Mouse (Mus musculus): ENCODE measurements around the gene Gm49776. TPM values are rescaled to one million over a fixed set of nuclear protein-coding genes. Genes with fewer than 3 reads are reported as not detected.
A peak's percentile ranks its signal among the peaks of the same experiment; 100 is the strongest.

Gm49776 gene
- polyA plus RNA-seq, 1 experiment: not detected

GRCm38 (mm10) chr16:18235389-18236065 is 22.6 kb downstream of the Gm49776 start:
- no peaks in the 10 kb centered on the region for H3K9me3 ChIP-seq (ENCODE audit: control insufficient read depth, low read length)
- peaks cover 44% of the 10 kb centered on the region for H3K36me3 ChIP-seq (ENCODE audit: control insufficient read depth)
- peaks cover 35% of the 10 kb centered on the region for H3K4me1 ChIP-seq (ENCODE audit: control insufficient read depth)
- TF ChIP-seq TAL1 (IDR thresholded peaks at IDR 0.05; ENCODE audit: low read length) (no peak), GATA1 (IDR thresholded peaks at IDR 0.05; ENCODE audit: low read length) (no peak)
- peaks cover 38% of the 10 kb centered on the region for H3K27me3 ChIP-seq (ENCODE audit: control insufficient read depth)
- peak overlapping the region; percentile 59 for H3K4me3 ChIP-seq (replicated peaks)

- Histone ChIP-seq H3K27me3 (ENCODE audit: control insufficient read depth) (peaks cover 38% of the 10 kb centered on the region), H3K9me3 (ENCODE audit: control insufficient read depth, low read length) (no peaks in the 10 kb centered on the region), H3K36me3 (ENCODE audit: control insufficient read depth) (peaks cover 37% of the 10 kb centered on the region), H3K4me1 (ENCODE audit: control insufficient read depth) (peaks cover 35% of the 10 kb centered on the region), H3K4me3 (replicated peaks) (peak within 1 kb of the TSS; percentile 59)
- TF ChIP-seq TAL1 (IDR thresholded peaks at IDR 0.05; ENCODE audit: low read length): no peak
- no peak for TF ChIP-seq GATA1 (IDR thresholded peaks at IDR 0.05; ENCODE audit: low read length)
These were observed 23.3 kb downstream of the Gm49776 start, which contains the start of gene Zdhhc8 for GRCm38 (mm10) chr16:18234671-18235388. Gene Zdhhc8 (minus strand): TSS chr16:18235136.

GRCm38 (mm10) chr16:18233919-18234670 is 24.0 kb downstream of the Gm49776 start:
- TF ChIP-seq GATA1 (IDR thresholded peaks at IDR 0.05; ENCODE audit: low read length): no peak
- TF ChIP-seq TAL1 (IDR thresholded peaks at IDR 0.05; ENCODE audit: low read length): no peak
- Histone ChIP-seq H3K4me1 (ENCODE audit: control insufficient read depth) (peaks cover 35% of the 10 kb centered on the region), H3K36me3 (ENCODE audit: control insufficient read depth) (peaks cover 29% of the 10 kb centered on the region), H3K4me3 (replicated peaks) (peak overlapping the region; percentile 59), H3K9me3 (ENCODE audit: control insufficient read depth, low read length) (no peaks in the 10 kb centered on the region), H3K27me3 (ENCODE audit: control insufficient read depth) (peaks cover 38% of the 10 kb centered on the region)

GRCm38 (mm10) chr16:18233451-18233850 is 24.7 kb downstream of the Gm49776 start:
- TF ChIP-seq TAL1 (IDR thresholded peaks at IDR 0.05; ENCODE audit: low read length) (no peak), GATA1 (IDR thresholded peaks at IDR 0.05; ENCODE audit: low read length) (no peak)
- peaks cover 38% of the 10 kb centered on the region for H3K27me3 ChIP-seq (ENCODE audit: control insufficient read depth)
- H3K4me3 ChIP-seq (replicated peaks): no peak overlapping the region
- peaks cover 23% of the 10 kb centered on the region for H3K36me3 ChIP-seq (ENCODE audit: control insufficient read depth)
- H3K4me1 ChIP-seq (ENCODE audit: control insufficient read depth): peaks cover 35% of the 10 kb centered on the region
- H3K9me3 ChIP-seq (ENCODE audit: control insufficient read depth, low read length): no peaks in the 10 kb centered on the region

GRCm38 (mm10) chr16:18231451-18231850 is 26.7 kb downstream of the Gm49776 start:
- TF ChIP-seq GATA1 (IDR thresholded peaks at IDR 0.05; ENCODE audit: low read length): no peak
- peaks cover 35% of the 10 kb centered on the region for H3K27me3 ChIP-seq (ENCODE audit: control insufficient read depth)

GRCm38 (mm10) chr16:18231047-18231446 is 27.1 kb downstream of the Gm49776 start:
- Histone ChIP-seq H3K27me3 (ENCODE audit: control insufficient read depth) (peaks cover 31% of the 10 kb centered on the region), H3K4me3 (replicated peaks) (no peak overlapping the region), H3K4me1 (ENCODE audit: control insufficient read depth) (peaks cover 19% of the 10 kb centered on the region), H3K36me3 (ENCODE audit: control insufficient read depth) (peaks cover 9% of the 10 kb centered on the region), H3K9me3 (ENCODE audit: control insufficient read depth, low read length) (no peaks in the 10 kb centered on the region)
- no peak for TF ChIP-seq GATA1 (IDR thresholded peaks at IDR 0.05; ENCODE audit: low read length)
- TF ChIP-seq TAL1 (IDR thresholded peaks at IDR 0.05; ENCODE audit: low read length): no peak

More at GRCm38 (mm10) chr16:18231451-18231850, 26.7 kb downstream of the Gm49776 start:
- peaks cover 10% of the 10 kb centered on the region for H3K36me3 ChIP-seq (ENCODE audit: control insufficient read depth)
- H3K4me1 ChIP-seq (ENCODE audit: control insufficient read depth): peaks cover 23% of the 10 kb centered on the region
- H3K4me3 ChIP-seq (replicated peaks): no peak overlapping the region
- H3K9me3 ChIP-seq (ENCODE audit: control insufficient read depth, low read length): no peaks in the 10 kb centered on the region

GRCm38 (mm10) chr16:18230617-18231016 is 27.5 kb downstream of the Gm49776 start:
- Histone ChIP-seq H3K27me3 (ENCODE audit: control insufficient read depth) (peaks cover 27% of the 10 kb centered on the region), H3K4me3 (replicated peaks) (no peak overlapping the region), H3K4me1 (ENCODE audit: control insufficient read depth) (peaks cover 14% of the 10 kb centered on the region), H3K36me3 (ENCODE audit: control insufficient read depth) (peaks cover 10% of the 10 kb centered on the region; the same call in 1 of the 2 replicates), H3K9me3 (ENCODE audit: control insufficient read depth, low read length) (no peaks in the 10 kb centered on the region)
- TF ChIP-seq GATA1 (IDR thresholded peaks at IDR 0.05; ENCODE audit: low read length) (no peak), TAL1 (IDR thresholded peaks at IDR 0.05; ENCODE audit: low read length) (no peak)

GRCm38 (mm10) chr16:18229622-18230021 is 28.5 kb downstream of the Gm49776 start:
- Histone ChIP-seq H3K36me3 (ENCODE audit: control insufficient read depth) (peaks cover 12% of the 10 kb centered on the region; the same call in 1 of the 2 replicates), H3K4me1 (ENCODE audit: control insufficient read depth) (peaks cover 6% of the 10 kb centered on the region), H3K27me3 (ENCODE audit: control insufficient read depth) (peaks cover 17% of the 10 kb centered on the region), H3K4me3 (replicated peaks) (no peak overlapping the region), H3K9me3 (ENCODE audit: control insufficient read depth, low read length) (no peaks in the 10 kb centered on the region)
- TF ChIP-seq GATA1 (IDR thresholded peaks at IDR 0.05; ENCODE audit: low read length) (no peak), TAL1 (IDR thresholded peaks at IDR 0.05; ENCODE audit: low read length) (no peak)

GRCm38 (mm10) chr16:18228856-18229255 is 29.3 kb downstream of the Gm49776 start:
- TF ChIP-seq GATA1 (IDR thresholded peaks at IDR 0.05; ENCODE audit: low read length): no peak
- TF ChIP-seq TAL1 (IDR thresholded peaks at IDR 0.05; ENCODE audit: low read length): no peak
- Histone ChIP-seq H3K36me3 (ENCODE audit: control insufficient read depth) (peaks cover 20% of the 10 kb centered on the region; the same call in 1 of the 2 replicates), H3K4me1 (ENCODE audit: control insufficient read depth) (peaks cover 2% of the 10 kb centered on the region), H3K9me3 (ENCODE audit: control insufficient read depth, low read length) (no peaks in the 10 kb centered on the region), H3K27me3 (ENCODE audit: control insufficient read depth) (peaks cover 9% of the 10 kb centered on the region), H3K4me3 (replicated peaks) (no peak overlapping the region)

Measured in erythroblast, embryonic 14.5 days (primary cell).